Mouse (Mus musculus) kidney, adult 2 months (tissue): ENCODE measurements around the gene 1700069L16Rik. TPM values are rescaled to one million over a fixed set of nuclear protein-coding genes. Genes with fewer than 3 reads are reported as not detected.

Source experiments
- DNase-seq: peaks from one replicate; pipeline ENCODE4 v3.0.0; 2021
- H3K27ac ChIP-seq: fragments of 200-500 bp; 2 replicates; pipeline ENCODE4 v1.5.1; 2012; ENCODE audit warnings: low read depth, low read length, control low read depth, inconsistent platforms; ENCODE audit not compliant: insufficient read depth
- H3K27me3 ChIP-seq: fragments of 200-500 bp; replicated peaks from 2 replicates; pipeline ENCODE4 v1.6.1; 2012; ENCODE audit warnings: mild to moderate bottlenecking, moderate library complexity, low read length, inconsistent platforms; ENCODE audit not compliant: control insufficient read depth, insufficient read depth
- H3K36me3 ChIP-seq: fragments of 200-500 bp; 2 replicates; pipeline ENCODE4 v1.6.1; 2012; ENCODE audit warnings: mild to moderate bottlenecking, moderate library complexity, low read length, inconsistent platforms; ENCODE audit not compliant: control insufficient read depth, insufficient read depth
- H3K4me1 ChIP-seq: fragments of 200-500 bp; 2 replicates; pipeline ENCODE4 v1.6.1; 2011; ENCODE audit warnings: low read length; ENCODE audit not compliant: control insufficient read depth, insufficient read depth
- H3K4me3 ChIP-seq: fragments of 200-500 bp; 2 replicates; pipeline ENCODE4 v1.5.1; 2011; ENCODE audit warnings: mild to moderate bottlenecking, low read depth, low read length, control low read depth; ENCODE audit not compliant: insufficient read depth
- CTCF ChIP-seq: fragments of 200-500 bp; conservative IDR thresholded peaks from 2 replicates; pipeline ENCODE4 v1.5.1; 2011; ENCODE audit warnings: low read depth, mild to moderate bottlenecking, control low read depth, low read length, moderate library complexity, mixed read lengths; ENCODE audit not compliant: insufficient read depth, insufficient read length
- POLR2A ChIP-seq: fragments of 200-500 bp; IDR thresholded peaks from one replicate; pipeline ENCODE4 v1.6.1; 2011; ENCODE audit warnings: low read depth, low read length, control low read depth
- WGBS: fragments of 180-500 bp; shearing (Covaris S2); methylation state at CpG from one replicate; pipeline ENCODE4 v1.1.7; 2018; 5-methylcytosine and 5-hydroxymethylcytosine counted together
- polyA plus RNA-seq: library from polyadenylated mRNA; depleted of rRNA; stranded (reverse); fragments of >200 nt; gene quantifications from 2 replicates; pipeline ENCODE4 v1.2.3, GENCODE M21; 2012

The 1700069L16Rik gene
- polyA plus RNA-seq, 1 experiment: not detected

DNA sequence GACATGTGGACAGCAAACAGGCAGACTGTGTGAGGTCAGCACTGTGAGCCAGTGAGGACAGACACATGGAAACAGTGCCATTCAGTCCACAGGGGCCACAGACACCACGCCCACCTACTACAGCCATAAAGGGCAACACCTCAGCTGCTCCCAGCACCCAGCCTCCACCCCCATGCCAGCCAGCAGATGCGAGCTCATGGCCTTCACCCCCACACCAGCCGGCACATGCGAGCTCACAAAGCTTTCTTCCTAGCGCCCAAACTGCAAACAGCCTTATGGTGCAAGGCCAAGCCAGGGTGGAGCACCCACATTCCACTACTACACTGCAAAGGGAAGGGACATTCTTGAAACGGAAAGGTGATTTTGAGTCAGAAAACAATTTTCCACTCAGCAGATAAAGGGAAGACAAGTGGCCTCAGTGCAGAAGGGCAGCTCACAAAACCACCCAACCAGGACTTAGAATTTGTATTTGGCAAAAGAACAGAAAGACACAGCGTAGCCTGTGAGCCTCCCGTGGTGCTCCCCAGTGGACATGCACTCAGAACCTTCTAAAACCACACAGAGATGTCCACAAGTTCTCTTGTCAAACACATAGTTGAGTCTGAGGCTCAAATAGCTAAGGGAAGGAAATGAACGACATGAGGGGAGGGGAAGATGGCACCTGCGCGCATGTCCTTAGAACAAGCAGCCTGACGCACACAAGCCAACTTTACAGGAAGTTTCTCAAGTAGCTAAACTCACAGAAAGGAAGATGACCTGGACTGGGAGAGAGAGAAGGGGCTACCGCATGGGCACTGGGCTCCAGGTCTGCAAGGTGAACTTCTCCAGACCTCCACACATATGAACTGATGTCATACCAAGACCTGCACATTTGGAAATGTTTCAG lies 41.3 kb upstream of the 1700069L16Rik start:
- no peaks in the 10 kb centered on the region; the same call in 1 of the 2 replicates for H3K36me3 ChIP-seq
- no peaks in the 10 kb centered on the region for H3K27me3 ChIP-seq
- no peak overlapping the region for H3K4me3 ChIP-seq
- DNase-seq: no peak
- whole genome bisulfite sequencing: 66% methylated on average over 13 of the region's 13 CpGs
- 0 out of 2 replicates have a peak, but pooled peaks cover 4% of the 10 kb centered on the region for H3K4me1 ChIP-seq
- no peak overlapping the region for H3K27ac ChIP-seq
- TF ChIP-seq POLR2A: no peak
- TF ChIP-seq CTCF: no peak

DNA sequence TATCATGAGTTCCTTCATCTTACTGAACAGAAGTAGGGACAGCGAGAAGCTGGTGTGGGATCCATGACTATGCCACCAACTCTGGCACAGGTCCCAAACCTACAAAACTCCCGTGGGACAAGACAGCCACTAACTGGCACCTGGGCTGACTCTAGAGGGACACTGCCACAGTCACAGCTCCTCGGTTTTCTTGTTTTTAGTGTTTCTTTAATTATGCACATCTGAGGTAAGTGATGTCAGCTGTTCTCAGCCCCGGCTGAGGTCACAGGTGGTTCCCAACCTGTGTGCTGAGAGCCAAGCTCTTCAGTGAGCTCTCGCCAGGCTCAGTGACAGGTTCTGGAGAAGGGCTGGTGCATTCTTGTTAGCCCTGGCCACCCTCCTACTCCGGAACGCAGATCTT lies 39.9 kb upstream of the 1700069L16Rik start:
- WGBS: 85% methylated on average over 7 of the region's 7 CpGs
- H3K4me3 ChIP-seq: no peak overlapping the region
- H3K27me3 ChIP-seq: no peaks in the 10 kb centered on the region
- H3K27ac ChIP-seq: no peak overlapping the region
- DNase-seq: no peak
- peaks cover 2% of the 10 kb centered on the region for H3K36me3 ChIP-seq
- TF ChIP-seq CTCF: no peak
- TF ChIP-seq POLR2A: no peak
- H3K4me1 ChIP-seq: no peaks in the 10 kb centered on the region

DNA sequence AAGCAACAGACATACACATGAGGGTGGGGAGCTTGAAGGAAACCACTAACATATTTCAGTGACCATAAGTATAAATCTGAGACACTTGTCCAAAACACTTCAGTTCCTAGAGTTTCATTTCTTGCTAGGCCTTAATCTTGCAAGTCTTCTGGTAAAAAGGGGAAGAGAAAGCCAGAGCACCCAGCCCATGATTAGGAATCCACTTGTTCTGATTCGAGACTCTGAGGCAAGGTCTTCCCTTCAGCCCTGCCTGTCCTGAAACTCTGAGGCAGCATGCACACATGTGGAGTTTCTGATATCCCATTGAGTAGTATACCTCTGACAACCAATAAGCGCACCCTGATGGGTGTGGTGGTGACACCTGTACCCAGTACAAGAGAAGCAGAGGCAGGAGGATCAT lies 37.0 kb upstream of the 1700069L16Rik start:
- no peak for DNase-seq
- Histone ChIP-seq H3K27ac (no peak overlapping the region), H3K27me3 (no peaks in the 10 kb centered on the region), H3K4me3 (no peak overlapping the region), H3K4me1 (no peaks in the 10 kb centered on the region), H3K36me3 (peaks cover 2% of the 10 kb centered on the region)
- 91% methylated on average over 2 of the region's 2 CpGs for WGBS
- no peak for TF ChIP-seq POLR2A
- no peak for TF ChIP-seq CTCF

DNA sequence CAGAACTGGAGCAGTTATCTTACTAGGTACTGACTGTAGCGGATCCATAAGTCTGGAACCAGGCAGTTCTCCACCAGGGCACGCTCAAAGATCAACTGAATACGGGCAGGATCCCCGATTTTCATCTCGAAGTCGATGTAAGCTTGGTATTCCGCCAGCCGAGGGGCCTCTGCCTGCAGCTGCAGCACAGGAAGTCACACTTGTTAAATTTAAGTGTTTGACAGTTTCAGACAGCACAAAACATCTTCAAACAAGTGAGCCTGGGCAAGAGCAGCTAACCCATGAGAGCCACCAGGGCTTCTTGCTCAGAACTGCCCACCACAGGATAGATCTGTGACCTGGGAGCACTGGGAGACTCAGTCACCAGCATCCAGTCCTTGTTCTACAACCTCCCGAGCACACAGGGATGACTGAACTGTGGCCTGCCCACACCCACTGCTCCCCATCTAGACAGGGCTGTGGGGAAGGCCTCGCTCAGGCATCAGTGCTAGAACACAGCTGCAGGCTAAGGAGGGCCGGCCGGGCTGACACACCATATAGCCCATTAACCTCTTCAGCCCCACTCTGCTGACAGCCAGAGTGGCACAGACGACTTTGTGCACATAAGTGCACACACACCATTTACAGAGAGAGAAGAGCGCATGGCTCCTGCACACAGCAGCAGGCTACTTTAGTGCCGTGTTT lies 30.9 kb upstream of the 1700069L16Rik start:
- H3K36me3 ChIP-seq: peaks cover 2% of the 10 kb centered on the region; the same call in 1 of the 2 replicates
- TF ChIP-seq CTCF: no peak
- TF ChIP-seq POLR2A: no peak
- 86% methylated on average over 15 of the region's 15 CpGs for WGBS
- DNase-seq: no peak
- H3K4me1 ChIP-seq: no peaks in the 10 kb centered on the region
- no peak overlapping the region for H3K4me3 ChIP-seq
- no peak overlapping the region for H3K27ac ChIP-seq
- no peaks in the 10 kb centered on the region for H3K27me3 ChIP-seq

DNA sequence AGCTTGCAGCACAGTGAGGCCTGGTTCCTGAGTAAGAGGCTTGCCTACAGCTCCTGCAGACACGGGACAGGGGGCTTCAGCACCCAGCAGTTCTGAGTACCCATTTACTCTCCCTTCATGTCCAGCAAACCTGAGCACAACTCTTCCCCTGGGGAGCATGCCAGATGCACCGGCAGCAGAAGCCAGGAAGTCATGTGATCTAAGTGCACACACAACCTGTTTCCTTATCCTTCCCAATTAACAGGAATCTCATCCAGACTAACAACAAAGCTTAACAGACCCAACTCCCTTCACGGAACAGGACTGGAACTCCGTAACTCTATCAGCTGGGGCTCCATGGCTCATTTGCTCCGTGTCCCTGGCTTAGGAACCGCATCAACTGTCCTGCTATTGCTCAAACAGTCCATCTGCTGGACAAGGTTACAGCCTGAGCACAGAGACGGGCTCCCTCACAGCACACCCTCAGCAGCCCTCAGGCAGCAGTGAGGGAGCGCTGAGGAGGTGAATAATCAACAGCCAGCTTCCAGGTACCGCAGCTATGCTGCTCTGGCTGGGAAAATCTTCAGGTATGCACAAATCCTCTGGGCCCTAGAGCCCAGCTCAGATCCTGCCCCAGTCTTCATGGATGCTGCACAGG lies 27.1 kb upstream of the 1700069L16Rik start:
- H3K36me3 ChIP-seq: no peaks in the 10 kb centered on the region
- no peaks in the 10 kb centered on the region for H3K27me3 ChIP-seq
- H3K27ac ChIP-seq: no peak overlapping the region
- DNase-seq: no peak
- WGBS: 52% methylated on average over 9 of the region's 9 CpGs
- no peak for TF ChIP-seq POLR2A
- no peak for TF ChIP-seq CTCF
- no peaks in the 10 kb centered on the region for H3K4me1 ChIP-seq
- no peak overlapping the region for H3K4me3 ChIP-seq

DNA sequence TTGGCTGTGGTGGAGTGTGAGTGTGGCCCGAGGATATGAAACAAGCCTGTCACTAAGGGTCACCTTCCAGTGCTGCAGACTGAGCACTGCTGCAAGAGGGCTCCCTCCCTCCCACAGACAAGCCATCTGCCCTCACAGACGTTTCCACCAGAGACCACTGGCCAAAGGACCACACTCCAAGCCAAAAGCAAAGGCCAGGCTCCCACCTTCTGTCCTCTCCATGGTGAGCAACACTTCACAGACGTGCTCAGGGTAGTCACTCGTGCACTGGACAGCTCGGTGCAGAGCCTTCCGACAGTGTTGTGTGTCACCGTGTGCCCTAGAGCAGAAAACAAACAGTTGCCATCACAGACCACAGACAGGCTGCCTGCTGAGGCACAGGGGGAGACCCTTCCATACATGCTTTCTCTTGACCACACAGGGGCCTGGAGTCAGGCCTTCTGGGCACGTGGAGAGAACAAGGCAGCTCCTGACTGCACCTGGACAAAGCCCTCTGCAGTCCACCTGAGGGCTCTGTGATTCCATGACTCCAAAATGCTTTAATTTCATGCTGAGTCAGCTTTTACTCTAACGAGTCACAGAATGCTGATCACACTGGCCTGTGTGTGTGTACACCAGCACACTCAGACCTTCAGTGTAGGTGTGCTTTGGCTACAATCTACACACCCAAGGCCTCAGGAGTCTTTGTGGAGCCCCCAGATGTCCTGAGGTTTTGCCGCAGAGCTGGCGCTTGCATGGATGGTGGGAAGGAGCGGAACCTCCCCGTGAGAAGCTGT lies 24.2 kb upstream of the 1700069L16Rik start:
- peaks cover under 1% of the 10 kb centered on the region; the same call in 1 of the 2 replicates for H3K36me3 ChIP-seq
- DNase-seq: no peak
- H3K27ac ChIP-seq: no peak overlapping the region
- H3K4me3 ChIP-seq: no peak overlapping the region
- TF ChIP-seq POLR2A (no peak), CTCF (no peak)
- H3K4me1 ChIP-seq: no peaks in the 10 kb centered on the region
- H3K27me3 ChIP-seq: no peaks in the 10 kb centered on the region
- 94% methylated on average over 13 of the region's 13 CpGs for WGBS
